Mouse (Mus musculus) brown adipose tissue, adult 24 weeks (tissue): ENCODE data around the gene Gm10228. TPM values are rescaled to one million over a fixed set of nuclear protein-coding genes. Genes with fewer than 3 reads are reported as not detected.
"Not testable (repeated sequence)": the region's sequence is repeated elsewhere in the genome, so short reads cannot be mapped to it uniquely, and the experiment has no call there.

ENCODE experiments used
- H3K27ac ChIP-seq: fragments of 200-500 bp; replicated peaks from 2 replicates; pipeline ENCODE4 v1.5.1; 2012; ENCODE audit warnings: low read depth, mild to moderate bottlenecking, low read length
- H3K4me1 ChIP-seq: fragments of 200-500 bp; 2 replicates; pipeline ENCODE4 v1.6.1; 2012; ENCODE audit warnings: low read length, mixed read lengths; ENCODE audit not compliant: control insufficient read depth, insufficient read depth, insufficient read length
- H3K4me3 ChIP-seq: fragments of 200-500 bp; 2 replicates; pipeline ENCODE4 v1.5.1; 2012; ENCODE audit warnings: low read depth, mild to moderate bottlenecking, low read length, moderate library complexity; ENCODE audit not compliant: insufficient read depth
- polyA plus RNA-seq: library from polyadenylated mRNA; stranded (reverse); fragments of >200 nt; gene quantifications from 2 replicates; pipeline ENCODE4 v1.2.4, GENCODE M21; 2012; ENCODE audit not compliant: missing spikeins, insufficient read depth, insufficient read length

Gene Gm10228
- not detected in 2 replicates for polyA plus RNA-seq

DNA sequence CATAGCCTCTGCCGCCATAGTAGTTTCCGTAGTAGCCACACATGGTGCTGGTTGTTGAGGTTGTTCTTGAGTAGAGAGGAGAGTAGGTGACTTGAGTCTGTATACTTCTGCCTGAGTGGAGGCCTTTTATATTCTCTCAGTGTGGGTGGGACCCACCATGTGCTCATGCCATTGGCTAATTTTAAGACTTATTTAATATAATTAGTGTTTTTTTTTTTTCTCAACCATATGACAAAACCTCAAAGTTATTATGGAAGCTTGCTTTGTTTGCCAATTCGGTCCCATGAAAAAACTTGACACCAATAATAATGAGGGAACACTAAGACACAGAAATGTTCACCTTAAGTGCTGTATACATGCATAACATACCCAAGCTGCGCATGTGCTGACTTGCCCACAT is at the start of gene Gm10228:
Gene Gm10228 (minus strand): TSS at position 101 of the 400 bp plus-strand sequence.
- H3K4me3 ChIP-seq, H3K4me1 ChIP-seq, H3K27ac ChIP-seq: not testable (repeated sequence)

- not testable (repeated sequence) for H3K27ac ChIP-seq, H3K4me3 ChIP-seq, H3K4me1 ChIP-seq
Measured at GRCm38 (mm10) chr16:89071041-89071440, 29.8 kb upstream of the Gm10228 start.

- H3K4me1 ChIP-seq, H3K27ac ChIP-seq, H3K4me3 ChIP-seq: not testable (repeated sequence)
Measured at GRCm38 (mm10) chr16:89063902-89064301, 22.6 kb upstream of the Gm10228 start, which contains the start of gene 1110025L11Rik. 1110025L11Rik (minus strand) TSS chr16:89064002.

GRCm38 (mm10) chr16:89047783-89048182 is 6.5 kb upstream of the Gm10228 start, which contains the start of gene Krtap6-5:
Krtap6-5 (minus strand) TSS chr16:89047883.
- H3K4me1 ChIP-seq = no peaks in the 10 kb centered on the region
- H3K4me3 ChIP-seq = no peak within 1 kb of the TSS
- H3K27ac ChIP-seq = no peak within 1 kb of the TSS

DNA sequence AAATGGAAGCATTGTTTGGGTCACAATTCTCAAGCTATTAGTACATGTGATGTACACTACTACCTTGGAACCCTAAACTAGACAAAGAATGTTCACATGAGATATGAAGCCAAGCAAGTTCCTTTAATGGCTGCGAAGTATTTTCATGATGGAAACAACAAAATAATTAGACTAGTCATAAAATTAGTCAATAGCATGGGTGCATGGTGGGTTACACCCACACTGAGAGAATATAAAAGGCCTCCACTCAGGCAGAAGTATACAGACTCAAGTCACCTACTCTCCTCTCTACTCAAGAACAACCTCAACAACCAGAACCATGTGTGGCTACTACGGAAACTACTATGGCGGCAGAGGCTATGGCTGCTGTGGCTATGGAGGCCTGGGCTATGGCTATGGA is 9.9 kb downstream of the Gm10228 start, which contains the start of gene Krtap6-1:
Gene Krtap6-1 (plus strand): TSS at position 301 of the 400 bp plus-strand sequence.
- H3K4me1 ChIP-seq, H3K4me3 ChIP-seq: not testable (repeated sequence)

GRCm38 (mm10) chr16:89014984-89015383 is 26.3 kb downstream of the Gm10228 start, which contains the start of gene Gm10229:
Gm10229 (plus strand) TSS chr16:89015284.
- not testable (repeated sequence) for H3K27ac ChIP-seq, H3K4me1 ChIP-seq, H3K4me3 ChIP-seq

More for the DNA sequence above, 9.9 kb downstream of the Gm10228 start, which contains the start of gene Krtap6-1:
- not testable (repeated sequence) for H3K27ac ChIP-seq

DNA sequence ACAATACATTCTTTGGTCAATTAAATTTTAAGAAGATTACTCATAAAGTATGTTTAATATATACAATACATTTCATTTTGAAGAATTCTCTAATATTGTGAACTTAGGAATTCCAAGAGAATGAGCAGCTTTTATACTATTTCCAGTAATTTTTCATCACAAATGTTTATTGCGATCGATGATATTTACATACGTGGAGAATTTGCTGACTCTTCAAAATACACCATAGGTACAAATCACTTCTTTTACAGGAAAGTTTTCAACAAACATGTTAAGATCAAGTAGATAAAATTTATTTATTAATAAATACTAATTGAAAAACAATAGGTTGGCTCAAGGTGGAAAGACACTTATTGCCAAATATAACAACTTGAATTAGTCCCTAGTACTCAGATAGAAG is 27.3 kb downstream of the Gm10228 start:
- Histone ChIP-seq H3K27ac (no peak overlapping the region), H3K4me3 (no peak overlapping the region), H3K4me1 (no peaks in the 10 kb centered on the region)

- no peaks in the 10 kb centered on the region for H3K4me1 ChIP-seq
- H3K4me3 ChIP-seq = no peak within 1 kb of the TSS
- no peak within 1 kb of the TSS for H3K27ac ChIP-seq
Measured at GRCm38 (mm10) chr16:89010659-89011058, 30.6 kb downstream of the Gm10228 start, which contains the start of gene Krtap22-2. Krtap22-2 (minus strand) TSS chr16:89010759.

Other genes with a start within 250 kb of the Gm10228 start
- gene Gm20741, start 229.3 kb downstream of the Gm10228 start, polyA plus RNA-seq = not detected in 2 replicates
- not detected in 2 replicates for gene Krtap15, start 221.3 kb downstream of the Gm10228 start, polyA plus RNA-seq
- gene Krtap14, start 215.3 kb downstream of the Gm10228 start, polyA plus RNA-seq = not detected in 2 replicates
- not detected in 2 replicates for gene Krtap19-1, start 172.1 kb downstream of the Gm10228 start, polyA plus RNA-seq
- gene Krtap19-2, start 167.2 kb downstream of the Gm10228 start, polyA plus RNA-seq = not detected in 2 replicates
- gene Krtap19-3, start 163.4 kb downstream of the Gm10228 start, polyA plus RNA-seq = not detected in 2 replicates
- gene Krtap19-4, start 156.4 kb downstream of the Gm10228 start, polyA plus RNA-seq = not detected in 2 replicates
- gene Krtap19-5, start 145.0 kb downstream of the Gm10228 start, polyA plus RNA-seq = not detected in 2 replicates
- gene Krtap19-9b, start 109.2 kb downstream of the Gm10228 start, polyA plus RNA-seq = not detected in 2 replicates
- gene Krtap16-3, start 78.6 kb downstream of the Gm10228 start, polyA plus RNA-seq = not detected in 2 replicates
- gene Krtap22-2, start 30.7 kb downstream of the Gm10228 start, polyA plus RNA-seq = not detected in 2 replicates
- not detected in 2 replicates for gene Gm10229, start 26.2 kb downstream of the Gm10228 start, polyA plus RNA-seq
- gene Krtap6-1, start 9.8 kb downstream of the Gm10228 start, polyA plus RNA-seq = not detected in 2 replicates
- gene Krtap6-5, start 6.4 kb upstream of the Gm10228 start, polyA plus RNA-seq = not detected in 2 replicates
- gene 1110025L11Rik, start 22.5 kb upstream of the Gm10228 start, polyA plus RNA-seq = not detected in 2 replicates
- gene Krtap6-3, start 42.5 kb upstream of the Gm10228 start, polyA plus RNA-seq = not detected in 2 replicates
- gene Gm6358, start 99.4 kb upstream of the Gm10228 start, polyA plus RNA-seq = not detected in 2 replicates
- not detected in 2 replicates for gene Gm10061, start 109.6 kb upstream of the Gm10228 start, polyA plus RNA-seq
- not detected in 2 replicates for gene Gm9789, start 116.5 kb upstream of the Gm10228 start, polyA plus RNA-seq
- gene Gm7735, start 128.0 kb upstream of the Gm10228 start, polyA plus RNA-seq = not detected in 2 replicates
- not detected in 2 replicates for gene 1110057P08Rik, start 133.3 kb upstream of the Gm10228 start, polyA plus RNA-seq
- not detected in 2 replicates for gene Krtap20-2, start 164.4 kb upstream of the Gm10228 start, polyA plus RNA-seq